Mouse (Mus musculus) urinary bladder, postnatal 4 days (tissue): ENCODE measurements at regions not wholly inside any gene's neighbourhood (a gene's known extent, or its start where the extent isn't known, plus 50 kb on each side); places are given as distances from the start of the nearest gene placed in this dataset.

Experiments
- DNase-seq, 2 experiments: peaks; one replicate each; pipeline ENCODE4 v3.0.0; 2021 to 2022; ENCODE audit warnings: low spot score in 2 of 2

DNA sequence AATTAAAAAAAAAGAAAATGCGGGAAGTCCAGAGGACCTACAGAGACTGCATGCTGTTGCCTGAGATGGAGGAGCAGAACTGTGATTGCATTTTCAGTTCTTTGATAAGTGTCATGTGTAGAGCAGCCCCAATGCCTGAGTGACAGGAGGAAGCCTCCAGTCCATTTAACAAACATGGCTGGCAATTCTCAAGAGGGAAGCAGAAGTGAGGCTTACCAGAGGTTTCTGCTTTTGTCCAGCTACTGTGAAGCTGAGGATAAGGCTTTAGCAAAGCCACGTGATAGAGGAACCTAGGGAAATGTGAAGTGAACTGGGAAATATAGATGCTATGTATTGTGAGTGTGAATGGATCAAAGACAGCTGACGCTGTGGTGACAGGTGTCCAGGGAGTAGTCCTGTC lies 56.6 kb downstream of the Sucnr1 start:
- DNase-seq: no peak

DNA sequence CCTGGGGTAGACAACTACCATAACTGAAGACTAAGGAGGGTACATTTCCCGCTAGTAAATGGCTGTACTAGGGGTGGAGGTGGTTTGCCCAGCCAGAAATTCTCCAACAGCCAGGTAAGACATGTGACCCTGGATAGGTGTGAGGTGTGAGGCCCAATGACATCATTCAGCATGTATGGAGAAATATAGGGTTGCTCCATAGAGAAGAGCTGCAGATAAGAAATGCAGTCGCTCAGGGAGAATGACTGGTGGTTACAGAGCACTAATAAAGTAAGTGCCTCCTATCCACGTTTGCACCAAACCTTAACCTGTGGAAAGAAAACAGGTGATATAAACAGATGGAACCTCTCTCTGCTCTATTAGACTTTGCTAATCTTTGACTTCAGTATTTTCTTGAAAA lies 78.2 kb downstream of the Sucnr1 start:
- DNase-seq: no peak

DNA sequence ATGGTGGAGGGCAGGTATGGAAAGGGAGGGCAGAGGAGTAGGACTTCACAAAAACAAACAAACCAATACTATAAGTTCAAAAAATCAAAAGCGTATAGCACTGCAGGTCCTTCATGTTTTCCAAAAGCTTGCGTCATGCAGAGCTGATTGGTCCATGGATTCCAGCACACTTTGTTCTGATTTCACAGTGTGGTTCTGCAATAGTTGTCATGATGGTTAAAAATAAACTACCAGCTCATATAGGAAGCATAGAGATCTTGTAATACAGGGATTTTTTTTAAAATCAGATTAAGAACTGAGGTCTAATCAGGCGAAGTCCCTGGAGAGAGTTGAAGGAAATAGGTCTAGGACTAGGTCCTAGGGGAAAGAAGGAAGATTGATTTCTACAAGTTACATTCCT lies 86.0 kb downstream of the Sucnr1 start:
- DNase-seq: no peak

DNA sequence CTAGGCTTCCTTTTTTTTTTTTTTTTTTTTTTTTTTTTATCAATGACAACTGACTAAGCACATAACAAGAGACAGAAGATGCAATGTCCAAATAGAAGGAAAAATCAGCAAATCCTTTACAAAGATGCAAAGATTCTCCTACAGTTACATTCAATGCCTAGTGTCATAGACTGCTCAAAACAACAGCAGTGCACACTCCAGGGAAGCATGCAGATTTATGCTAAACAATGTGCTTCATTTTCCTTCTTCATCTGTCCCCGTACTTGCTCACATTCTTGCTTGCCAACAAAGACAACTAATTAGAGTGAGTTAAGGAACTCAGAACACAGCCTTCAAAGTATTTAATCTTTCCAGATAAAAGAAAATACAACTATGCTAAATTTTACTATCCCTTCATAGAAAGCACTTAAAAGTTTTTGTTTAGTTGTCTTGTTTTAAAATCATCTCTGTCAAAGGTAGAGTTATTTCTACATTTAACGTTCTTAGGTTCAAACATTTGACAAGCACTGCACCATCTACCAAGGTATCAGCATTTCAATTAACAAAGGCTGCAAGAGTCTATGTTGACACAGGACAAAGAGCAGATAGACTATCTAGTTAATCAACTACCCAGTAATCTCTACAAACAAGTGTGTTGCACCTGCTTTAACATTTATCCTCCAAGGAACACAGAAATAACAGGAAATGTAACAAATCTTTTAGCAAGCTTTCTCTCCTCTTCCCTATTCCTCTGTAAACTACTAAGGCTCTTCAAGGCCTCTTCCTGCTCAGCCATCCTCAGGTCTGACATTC lies 86.7 kb downstream of the Sucnr1 start:
- no peak for DNase-seq

DNA sequence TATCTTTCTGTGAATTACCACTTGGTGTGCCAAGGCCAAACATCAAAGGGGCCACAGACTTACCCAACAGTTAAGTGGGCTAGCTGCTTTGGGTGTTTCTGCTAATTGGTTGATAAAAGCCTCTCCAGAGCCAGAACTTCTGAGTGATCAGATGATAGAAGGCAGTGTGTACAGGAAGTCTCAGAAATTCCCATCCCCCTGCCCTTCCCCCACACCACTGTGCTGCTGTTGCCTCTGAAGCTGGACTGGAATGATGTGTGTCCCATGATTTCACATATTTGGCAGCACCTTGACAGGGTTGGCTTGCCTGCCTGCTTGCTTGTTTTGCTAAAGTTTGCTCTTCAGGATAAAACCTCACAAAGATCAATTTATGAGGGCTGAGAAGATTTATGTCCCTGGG lies 87.9 kb downstream of the Sucnr1 start:
- no peak for DNase-seq

DNA sequence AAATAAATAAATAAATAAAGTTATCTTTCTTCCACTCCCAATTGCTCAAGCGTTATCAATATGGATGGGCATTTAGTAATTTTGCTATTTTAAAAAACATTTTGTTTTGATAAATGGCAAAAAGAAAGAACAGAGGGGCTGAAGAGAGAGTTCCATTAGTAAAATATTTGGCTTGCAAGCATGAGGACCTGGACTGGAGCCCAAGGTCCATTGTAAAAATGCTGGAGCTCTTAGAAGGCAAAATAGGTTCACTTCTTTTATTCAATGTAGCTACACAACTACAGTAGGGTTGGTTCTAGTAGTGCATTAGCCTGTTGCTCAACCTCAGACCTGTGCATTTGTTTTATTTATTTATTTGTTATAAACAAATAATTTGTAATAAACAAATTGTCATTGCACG lies 102.8 kb downstream of the Sucnr1 start:
- DNase-seq: no peak

DNA sequence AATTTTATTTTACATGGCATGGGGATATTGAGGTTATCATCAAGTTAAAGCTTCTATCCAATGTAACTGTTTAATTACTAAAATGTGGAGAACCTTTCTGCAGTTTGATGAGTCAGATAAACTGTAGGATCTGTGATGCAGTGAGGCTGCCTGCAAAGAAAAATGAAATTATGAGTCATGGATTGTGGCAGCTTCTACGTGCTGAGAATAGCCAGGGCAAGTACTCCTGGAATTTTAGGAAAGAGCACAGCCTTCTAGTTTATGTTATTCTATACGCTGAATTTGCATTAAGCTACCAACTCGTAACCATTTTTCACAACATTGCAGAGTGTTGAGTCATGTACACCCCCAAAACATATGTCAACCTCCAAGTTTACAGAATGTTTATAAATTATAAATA lies 114.4 kb downstream of the Sucnr1 start:
- DNase-seq: no peak

DNA sequence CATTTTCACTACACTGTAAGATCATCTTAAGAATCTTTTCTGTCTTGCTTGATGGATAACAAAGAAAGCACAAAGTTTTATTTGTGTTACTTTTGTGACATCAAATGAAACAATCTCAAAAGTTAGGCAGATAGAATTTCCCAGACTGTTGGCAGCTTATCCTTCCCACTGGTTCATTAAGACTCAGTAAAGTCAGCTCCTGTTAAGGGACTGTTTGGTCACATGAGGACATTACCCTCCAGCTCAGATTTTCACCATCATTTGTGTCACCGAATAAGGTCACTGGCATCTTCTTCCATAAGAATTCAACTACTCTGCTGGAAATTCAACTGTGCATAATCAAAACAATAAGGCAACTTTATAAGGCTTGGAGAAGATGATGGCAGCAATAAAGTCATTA lies 126.3 kb downstream of the Sucnr1 start:
- DNase-seq: no peak

DNA sequence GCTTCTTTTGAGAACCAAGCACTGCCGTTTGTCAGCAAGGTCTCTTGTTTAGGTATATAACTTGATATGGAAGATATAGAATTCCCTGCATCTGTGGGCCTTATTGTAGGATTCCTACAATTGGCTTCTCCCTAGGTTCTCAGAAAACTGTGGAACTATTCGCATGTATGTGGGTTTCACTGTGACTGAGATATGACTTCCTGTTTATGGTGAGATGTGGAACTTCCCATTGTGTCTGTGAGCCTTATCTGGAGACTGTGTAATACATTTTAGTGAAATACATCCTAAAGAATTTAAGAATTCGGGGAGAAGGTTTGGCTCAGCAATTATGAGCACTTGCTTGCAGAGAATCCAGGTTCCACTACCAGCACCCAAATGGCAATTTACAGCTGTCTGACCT lies 137.3 kb downstream of the Sucnr1 start:
- DNase-seq: no peak

DNA sequence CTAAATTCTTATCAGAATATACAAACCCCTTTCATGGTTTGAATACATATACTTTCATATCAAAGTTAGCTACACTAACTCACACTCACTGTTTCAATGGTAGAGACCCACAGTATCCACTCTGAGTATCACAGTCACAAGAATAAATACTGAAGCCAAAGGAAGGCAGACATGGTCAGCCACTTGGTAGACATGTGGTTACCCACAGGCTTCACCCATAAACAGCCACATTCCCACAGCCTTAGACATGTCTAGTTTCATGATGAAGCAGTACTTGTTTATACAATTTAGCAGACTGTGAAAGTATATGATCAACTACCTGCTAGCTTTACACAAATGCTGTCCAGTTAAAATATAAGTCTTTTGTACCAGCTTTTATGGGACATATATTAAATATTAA lies 159.0 kb downstream of the Sucnr1 start:
- no peak for DNase-seq

DNA sequence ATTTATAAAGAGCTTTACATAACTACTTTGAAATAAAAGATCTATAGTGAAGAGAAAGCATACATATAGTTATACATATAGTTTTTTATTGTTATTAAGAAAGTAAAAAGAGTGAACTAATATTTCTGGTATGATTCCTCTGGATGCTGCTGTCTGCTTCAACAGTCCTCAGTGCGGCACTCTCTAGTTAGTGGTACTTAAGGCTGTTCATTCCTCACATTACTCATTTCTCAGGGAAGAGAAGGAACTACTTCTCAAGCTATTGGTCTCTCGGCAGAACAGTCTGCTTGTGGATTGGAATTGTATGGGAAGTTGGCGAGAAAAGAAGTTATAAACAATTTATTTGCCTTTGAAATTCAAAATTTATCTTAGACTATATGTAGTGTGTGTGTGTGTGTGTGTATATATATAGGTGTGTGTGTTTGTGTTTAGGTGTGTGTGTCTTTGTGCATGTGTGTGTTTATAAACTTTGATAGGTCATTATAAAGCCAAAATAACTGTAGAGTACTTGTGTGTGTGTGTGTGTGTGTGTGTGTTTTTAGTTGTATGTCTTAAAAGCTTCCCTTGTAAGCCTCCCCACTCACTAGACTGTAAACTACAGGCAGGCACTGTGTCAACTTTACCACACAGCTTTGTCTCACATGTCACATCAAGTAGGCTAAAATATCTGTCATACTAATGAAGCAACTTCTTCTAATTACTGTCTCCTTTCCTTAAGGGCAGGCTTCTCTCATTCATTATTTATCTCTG lies 185.2 kb downstream of the Sucnr1 start:
- no peak for DNase-seq

DNA sequence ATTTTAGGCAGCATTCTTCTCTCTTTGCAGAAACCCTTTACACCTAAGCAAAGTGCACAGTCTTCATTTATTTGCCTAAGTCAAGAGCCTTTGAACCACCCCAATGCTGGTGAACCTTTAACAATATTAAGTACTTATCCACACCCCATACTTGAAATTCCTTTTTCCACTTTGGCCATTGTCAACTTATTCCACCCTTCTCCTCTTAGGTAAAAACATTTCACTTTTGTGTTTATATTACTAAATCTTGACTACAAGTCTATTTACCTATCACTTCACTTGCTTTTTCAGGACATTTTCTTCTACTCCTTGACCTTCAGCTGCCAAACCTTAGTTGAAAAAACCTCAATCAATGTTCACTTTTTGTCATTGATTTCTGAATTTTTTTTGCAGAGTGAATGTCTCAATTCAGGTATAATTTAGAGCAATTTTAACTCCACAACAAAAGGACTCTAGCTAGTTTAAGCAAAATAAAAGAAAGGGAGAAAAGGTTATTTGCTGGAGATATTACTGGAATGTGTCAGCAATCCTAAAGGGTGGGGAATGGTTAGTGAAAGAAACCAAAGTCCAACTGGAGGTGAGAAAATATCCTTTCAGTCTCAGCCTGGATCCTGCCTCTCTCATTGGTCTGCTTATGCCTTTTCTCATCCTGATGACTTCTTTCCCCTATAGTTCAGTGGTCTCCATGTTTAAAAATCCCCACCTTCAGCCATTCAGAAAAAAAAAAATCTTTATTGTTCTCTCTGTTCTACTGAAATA lies 185.9 kb downstream of the Sucnr1 start:
- no peak for DNase-seq

DNA sequence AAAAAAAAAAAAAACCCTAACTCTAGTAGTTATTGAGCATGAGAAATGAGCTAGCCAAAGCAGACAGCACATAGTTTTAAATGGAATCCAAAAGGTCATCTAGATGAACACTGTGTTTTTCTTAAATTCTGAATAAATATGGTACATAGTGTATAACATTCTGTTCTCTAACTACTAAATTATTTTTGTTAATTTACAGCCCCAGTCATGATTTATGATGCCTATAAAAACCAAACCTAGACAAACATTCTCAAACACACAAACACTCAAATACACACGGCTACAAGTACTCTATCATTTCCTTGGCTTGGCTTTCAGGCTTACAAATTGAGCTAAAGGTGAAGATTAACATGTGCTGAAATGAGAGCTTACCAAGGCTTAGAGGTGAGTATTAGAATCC lies 188.8 kb downstream of the Sucnr1 start:
- no peak for DNase-seq

DNA sequence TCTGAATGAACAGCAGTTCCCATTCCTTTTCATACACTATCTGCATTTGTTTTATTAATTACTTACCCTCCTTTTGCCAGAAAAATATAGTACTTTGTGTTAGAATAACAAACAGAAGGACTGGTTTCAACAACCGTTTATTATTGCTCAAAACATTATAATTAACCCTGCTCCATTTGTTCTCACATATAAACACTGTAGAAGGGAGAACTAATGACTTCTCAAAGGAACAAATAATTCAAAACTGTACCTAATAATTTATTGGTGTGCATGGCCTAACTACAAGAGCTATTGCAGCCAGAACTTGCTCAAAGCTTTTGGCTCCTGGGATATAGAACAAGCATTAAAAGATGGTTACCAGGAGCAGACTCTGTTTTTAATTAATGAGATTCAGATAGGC lies 192.1 kb downstream of the Sucnr1 start:
- no peak for DNase-seq

DNA sequence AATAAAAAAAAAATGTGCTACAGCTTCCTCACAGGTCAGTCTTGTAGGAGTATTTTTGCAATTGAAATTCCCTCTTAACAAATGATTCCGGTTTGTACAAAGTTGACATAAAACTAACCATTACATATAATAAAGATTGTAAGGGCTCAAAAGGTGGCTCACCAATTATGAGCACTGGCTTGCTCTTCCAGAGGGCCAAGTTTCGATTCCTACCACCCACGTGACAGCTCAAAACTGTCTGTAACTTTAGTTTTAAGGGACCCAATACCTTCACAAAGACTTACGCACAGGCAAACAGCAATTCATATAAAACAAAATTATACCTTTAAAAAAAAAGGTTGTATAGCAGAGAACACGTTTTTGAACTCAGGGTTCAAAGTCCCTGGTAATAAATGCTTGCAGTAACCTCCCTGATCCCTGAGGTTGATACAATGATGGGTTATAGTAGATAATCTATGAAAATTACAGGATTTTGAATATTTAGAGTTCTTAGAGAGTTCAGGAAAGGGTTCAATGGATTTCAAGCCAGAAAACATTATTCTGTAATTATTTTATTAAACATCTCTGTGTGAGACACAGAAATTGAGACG lies 193.7 kb downstream of the Sucnr1 start:
- DNase-seq: no peak

DNA sequence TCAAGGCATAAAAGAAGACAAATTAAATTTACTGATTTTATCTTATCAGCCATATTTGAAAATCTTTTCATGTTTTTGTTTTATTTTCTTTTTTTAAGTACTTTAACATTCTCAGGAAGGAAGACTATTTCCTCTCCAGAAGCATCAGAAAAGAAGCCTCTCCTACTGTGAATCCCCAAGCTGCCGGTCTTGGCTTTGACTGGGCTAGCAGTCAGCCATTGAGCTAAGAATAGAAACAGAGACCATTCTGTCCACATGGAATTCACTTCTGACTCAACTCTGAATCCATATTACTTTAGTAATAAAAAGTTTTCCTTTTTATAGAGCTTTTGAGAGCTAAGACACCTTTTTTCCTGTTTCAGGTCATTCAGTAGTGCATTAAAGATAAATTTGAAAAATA lies 194.8 kb upstream of the Mbnl1 start:
- DNase-seq: no peak

DNA sequence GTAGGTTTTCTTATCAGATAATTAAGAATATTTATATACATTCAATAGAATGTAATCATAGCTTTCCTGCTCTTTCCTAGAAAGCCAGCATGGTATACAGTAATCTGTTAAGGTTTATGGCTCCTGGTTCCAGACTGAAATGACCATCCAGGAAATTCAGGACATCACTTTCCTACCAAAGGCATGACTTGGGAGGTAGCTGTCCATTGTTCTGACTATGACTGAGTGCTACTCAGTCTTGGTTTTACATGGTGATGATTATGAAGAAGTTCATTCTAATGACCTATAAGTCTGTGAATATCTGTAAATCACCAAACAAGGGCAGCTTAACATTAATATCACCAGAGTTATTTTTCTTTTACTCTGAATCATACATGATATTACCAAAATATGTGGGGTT lies 191.4 kb upstream of the Mbnl1 start:
- no peak for DNase-seq

DNA sequence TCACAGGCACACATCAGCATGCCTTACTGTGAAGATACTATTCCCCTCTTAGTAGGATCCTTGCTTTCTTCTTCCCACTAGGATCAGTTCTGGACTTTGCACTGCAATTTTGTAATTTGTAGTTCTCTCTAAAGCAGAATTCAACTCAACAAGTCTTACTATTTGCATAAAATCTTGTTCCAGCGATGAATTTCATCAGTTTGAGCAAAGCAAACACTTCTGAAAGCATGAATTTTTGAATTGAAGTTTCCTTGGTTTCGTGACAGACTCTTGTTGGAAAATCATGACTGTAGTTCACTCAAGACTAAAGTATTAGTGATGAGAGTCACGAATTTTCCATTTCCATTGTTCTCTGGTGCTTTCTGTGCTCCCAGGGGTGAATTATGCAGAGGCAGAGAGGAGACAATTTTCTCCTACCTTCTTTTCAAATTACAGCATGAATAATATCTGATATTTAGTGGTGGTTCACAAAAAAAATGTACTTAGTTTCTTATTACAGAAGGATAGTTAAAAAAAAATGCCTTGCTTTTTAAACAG lies 190.6 kb upstream of the Mbnl1 start:
- no peak for DNase-seq

DNA sequence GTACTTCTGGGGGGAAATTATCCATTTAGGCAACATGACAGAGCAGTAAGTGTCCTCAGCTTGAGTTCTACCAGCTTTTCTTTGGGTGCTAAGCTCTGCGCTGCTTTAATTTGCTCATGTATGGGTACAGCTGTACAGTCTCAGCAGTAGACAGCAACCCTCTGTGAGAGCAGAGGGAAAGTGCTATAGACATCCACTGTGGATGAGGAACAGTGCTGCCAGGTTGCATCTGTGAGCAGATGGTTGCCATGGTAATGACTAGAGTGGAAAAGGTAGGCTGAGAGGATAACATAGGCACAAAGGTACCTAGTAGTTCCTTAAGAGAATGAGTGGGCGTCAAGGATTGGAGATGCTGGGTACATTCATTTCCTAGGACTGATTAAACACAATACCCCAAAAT lies 180.5 kb upstream of the Mbnl1 start:
- no peak for DNase-seq

DNA sequence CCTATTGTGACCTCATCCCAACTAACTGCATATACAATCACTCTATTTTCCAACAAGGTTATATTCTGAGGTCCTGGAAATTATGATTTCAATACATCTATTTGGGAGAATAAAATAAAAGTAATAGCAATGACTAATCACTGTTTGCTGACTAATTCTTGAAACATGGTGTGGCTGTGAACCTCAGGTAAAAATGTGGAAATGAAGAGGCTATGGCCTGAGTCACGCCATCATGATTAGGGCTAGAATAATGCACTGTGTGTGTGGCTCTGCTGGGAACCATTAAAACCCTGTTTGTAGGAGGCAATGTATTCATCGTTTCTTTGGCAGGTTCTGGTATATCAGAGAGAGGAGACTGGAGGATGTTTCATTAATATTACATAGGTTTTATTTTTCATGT lies 179.7 kb upstream of the Mbnl1 start:
- no peak for DNase-seq

DNA sequence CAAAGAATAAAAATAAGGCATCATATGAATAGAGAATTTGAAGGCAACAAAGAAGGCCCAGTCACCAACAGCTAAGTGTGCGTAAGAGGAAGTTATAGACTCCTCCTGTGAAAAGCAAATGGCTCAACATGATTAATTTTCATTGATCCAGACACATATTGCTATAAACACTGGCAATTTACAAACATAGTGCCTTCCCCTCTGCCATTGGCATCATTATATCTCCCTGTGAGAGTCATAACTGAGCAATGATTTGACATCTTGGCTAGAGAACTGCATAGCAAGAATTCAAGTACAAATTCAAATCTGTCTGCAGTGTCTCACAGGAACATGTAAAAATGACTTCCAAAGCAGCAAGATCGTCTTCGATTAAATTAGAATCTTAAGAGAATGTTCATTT lies 167.2 kb upstream of the Mbnl1 start:
- DNase-seq: no peak

DNA sequence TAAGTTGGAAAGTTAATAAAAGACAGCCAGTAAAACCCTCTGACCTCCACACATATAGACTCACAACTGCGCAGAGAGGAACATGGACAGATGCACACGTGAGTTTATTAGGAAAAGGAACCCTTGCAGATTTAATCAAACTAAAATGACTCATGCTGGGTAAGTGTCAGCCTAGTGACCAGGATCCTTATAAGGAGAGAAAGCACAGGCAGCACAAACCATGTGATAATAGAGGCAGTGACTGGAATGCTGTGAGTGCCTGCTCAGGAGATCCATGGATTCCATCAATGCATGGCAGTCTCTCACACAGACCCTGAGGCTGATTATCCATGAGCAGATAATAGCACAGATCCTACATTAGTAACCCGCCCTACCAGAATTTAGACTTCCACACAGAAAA lies 162.2 kb upstream of the Mbnl1 start:
- no peak for DNase-seq
